Mouse (Mus musculus) liver, embryonic 15.5 days (tissue): ENCODE results near the gene Apbb2. TPM values are rescaled to one million over a fixed set of nuclear protein-coding genes. Genes with fewer than 3 reads are reported as not detected.

ENCODE experiments used
- ATAC-seq: fragments of 200-750 bp; cut with Nextera tagmentation; 2 replicates; pipeline ENCODE4 v1.8.0; 2017; ENCODE audit warnings: moderate number of reproducible peaks, mild to moderate bottlenecking, moderate library complexity; ENCODE audit not compliant: insufficient read depth
- H3K27ac ChIP-seq: fragments of 300-500 bp; sonication (generic); replicated peaks from 2 replicates; pipeline ENCODE4 v1.5.1; 2015; ENCODE audit warnings: mild to moderate bottlenecking, inconsistent platforms
- H3K27me3 ChIP-seq: fragments of 300-500 bp; sonication (generic); 2 replicates; pipeline ENCODE4 v1.6.1; 2015; ENCODE audit warnings: mild to moderate bottlenecking, inconsistent platforms
- H3K36me3 ChIP-seq: fragments of 300-500 bp; sonication (generic); replicated peaks from 2 replicates; pipeline ENCODE4 v1.6.1; 2015; ENCODE audit warnings: moderate library complexity, mild to moderate bottlenecking, inconsistent platforms
- H3K4me1 ChIP-seq: fragments of 300-500 bp; sonication (generic); replicated peaks from 2 replicates; pipeline ENCODE4 v1.6.1; 2015; ENCODE audit warnings: inconsistent platforms
- H3K4me2 ChIP-seq: fragments of 300-500 bp; sonication (generic); 2 replicates; pipeline ENCODE4 v1.6.1; 2015; ENCODE audit warnings: moderate library complexity, mild to moderate bottlenecking, inconsistent platforms
- H3K4me3 ChIP-seq: fragments of 300-500 bp; sonication (generic); replicated peaks from 2 replicates; pipeline ENCODE4 v1.5.1; 2015; ENCODE audit warnings: mild to moderate bottlenecking, inconsistent platforms
- H3K9ac ChIP-seq: fragments of 300-500 bp; sonication (generic); 2 replicates; pipeline ENCODE4 v1.6.1; 2015; ENCODE audit warnings: moderate library complexity, mild to moderate bottlenecking, inconsistent platforms
- H3K9me3 ChIP-seq: fragments of 300-500 bp; sonication (generic); replicated peaks from 2 replicates; pipeline ENCODE4 v1.6.1; 2016; ENCODE audit warnings: inconsistent platforms
- WGBS: fragments of 180-500 bp; shearing (Covaris S2); methylation state at CpG from one replicate; pipeline ENCODE4 v1.1.7; 2015; ENCODE audit warnings: mixed read lengths; ENCODE audit not compliant: insufficient replicate concordance; 5-methylcytosine and 5-hydroxymethylcytosine counted together
- polyA plus RNA-seq: library from polyadenylated mRNA; unstranded; fragments of >200 nt; fragmentation: Nextera tagmentation; extraction: Ambion mirVana; gene quantifications from 2 replicates; pipeline ENCODE4 v1.2.1, GENCODE M21; 2015

Apbb2 gene
- polyA plus RNA-seq, 1 experiment from 2014 or later, result 4.8 TPM

DNA sequence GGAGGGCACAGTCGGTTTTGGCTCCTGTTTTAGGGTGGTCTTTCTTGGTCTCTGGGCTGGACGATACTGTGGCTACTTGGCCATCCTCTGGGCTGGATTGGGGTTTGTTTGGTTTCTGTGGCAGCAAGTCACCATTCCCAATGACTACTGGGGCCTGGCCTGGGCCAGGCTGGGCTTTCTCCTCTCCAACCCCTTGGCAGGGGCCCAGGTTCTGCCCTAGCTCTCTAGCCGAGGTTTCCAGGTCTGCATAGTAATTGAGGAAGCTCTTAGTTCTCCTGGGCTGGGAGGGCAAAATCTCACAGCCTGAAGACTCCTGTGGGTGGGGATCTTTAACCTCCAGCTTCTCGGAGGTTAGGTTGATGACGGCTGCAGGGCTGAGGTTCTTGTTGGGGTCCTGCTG lies 167.0 kb downstream of the Apbb2 start:
- Histone ChIP-seq H3K4me2 (no peak overlapping the region), H3K9me3 (no peaks in the 10 kb centered on the region), H3K36me3 (no peaks in the 10 kb centered on the region), H3K27ac (no peak overlapping the region), H3K4me1 (0 out of 2 replicates have a peak, but pooled peaks cover 2% of the 10 kb centered on the region), H3K27me3 (no peaks in the 10 kb centered on the region), H3K9ac (no peak overlapping the region), H3K4me3 (no peak overlapping the region)
- ATAC-seq, result no peak
- 61% methylated on average over 5 of the region's 5 CpGs for WGBS

DNA sequence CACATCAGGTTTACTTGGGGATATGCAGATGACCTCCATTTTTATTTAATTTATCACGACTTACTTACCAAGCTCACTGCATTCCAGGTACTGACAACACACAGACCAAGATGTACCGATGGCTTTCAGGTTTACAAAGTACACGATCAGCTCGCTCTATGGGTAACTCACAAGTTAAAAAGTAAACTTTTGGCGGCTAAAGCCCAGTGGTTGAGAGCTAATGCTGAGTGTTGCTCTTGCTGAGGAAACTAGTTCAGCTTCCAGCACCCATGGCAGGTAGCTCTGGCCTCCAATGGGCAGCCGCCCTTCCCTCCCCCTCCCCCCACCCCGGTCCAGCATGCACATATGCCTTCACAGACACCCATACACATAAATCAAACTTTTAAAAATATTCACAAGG lies 173.1 kb downstream of the Apbb2 start:
- no peaks in the 10 kb centered on the region for H3K9me3 ChIP-seq
- WGBS, result 62% methylated on average over 7 of the region's 7 CpGs
- H3K4me3 ChIP-seq, result no peak overlapping the region
- no peaks in the 10 kb centered on the region for H3K4me1 ChIP-seq
- no peak overlapping the region for H3K9ac ChIP-seq
- no peak for ATAC-seq
- H3K27me3 ChIP-seq, result no peaks in the 10 kb centered on the region
- no peak overlapping the region for H3K4me2 ChIP-seq
- no peaks in the 10 kb centered on the region for H3K36me3 ChIP-seq
- no peak overlapping the region for H3K27ac ChIP-seq

DNA sequence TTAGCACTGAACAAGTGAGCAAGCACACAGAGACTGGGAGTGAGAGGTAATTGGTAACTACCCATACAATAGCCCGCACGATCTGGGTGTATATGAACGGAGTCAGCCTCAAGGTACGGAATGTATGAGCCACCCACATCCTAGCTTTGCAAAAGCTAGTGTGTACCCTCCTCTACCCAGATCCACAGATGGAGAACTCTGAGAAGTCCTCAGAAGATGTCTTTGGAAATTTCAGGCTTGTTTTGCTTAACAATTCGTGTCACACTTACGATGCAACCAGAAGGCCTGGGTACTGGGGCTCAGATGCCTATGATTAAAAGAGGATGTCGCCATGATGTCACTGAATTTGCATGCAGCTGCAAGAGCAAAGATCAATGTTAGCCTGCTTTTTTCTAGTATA lies 176.3 kb downstream of the Apbb2 start:
- 71% methylated on average over 7 of the region's 7 CpGs for WGBS
- H3K9me3 ChIP-seq, result no peaks in the 10 kb centered on the region
- ATAC-seq, result no peak

DNA sequence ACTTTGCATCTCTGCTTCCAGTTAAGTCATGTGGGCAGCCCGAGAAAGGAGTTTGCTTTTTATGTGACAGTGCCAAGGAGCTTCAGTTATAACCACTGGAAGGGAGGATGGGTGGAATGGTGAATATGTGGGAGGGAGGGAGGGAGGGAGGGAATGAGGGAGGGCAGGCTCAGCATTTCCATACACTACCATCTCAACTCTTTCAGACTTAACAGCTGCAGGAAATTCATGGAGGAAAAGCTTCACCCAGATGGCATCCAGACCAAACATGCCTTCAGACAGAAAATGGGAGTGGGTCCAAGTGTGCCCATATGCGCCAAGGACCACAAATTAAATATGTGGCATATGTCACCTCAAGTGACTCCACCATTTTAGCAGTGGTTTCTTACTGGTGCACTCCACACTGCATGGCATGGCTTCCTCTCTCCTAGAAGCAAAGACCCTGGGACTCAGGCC lies 181.8 kb downstream of the Apbb2 start:
- 61% methylated on average over 2 of the region's 2 CpGs for WGBS

More for the DNA sequence above, 176.3 kb downstream of the Apbb2 start:
- no peak overlapping the region for H3K27ac ChIP-seq
- no peaks in the 10 kb centered on the region for H3K27me3 ChIP-seq
- no peaks in the 10 kb centered on the region for H3K36me3 ChIP-seq
- no peak overlapping the region for H3K9ac ChIP-seq
- no peak overlapping the region for H3K4me2 ChIP-seq
- no peaks in the 10 kb centered on the region for H3K4me1 ChIP-seq
- H3K4me3 ChIP-seq, result no peak overlapping the region

DNA sequence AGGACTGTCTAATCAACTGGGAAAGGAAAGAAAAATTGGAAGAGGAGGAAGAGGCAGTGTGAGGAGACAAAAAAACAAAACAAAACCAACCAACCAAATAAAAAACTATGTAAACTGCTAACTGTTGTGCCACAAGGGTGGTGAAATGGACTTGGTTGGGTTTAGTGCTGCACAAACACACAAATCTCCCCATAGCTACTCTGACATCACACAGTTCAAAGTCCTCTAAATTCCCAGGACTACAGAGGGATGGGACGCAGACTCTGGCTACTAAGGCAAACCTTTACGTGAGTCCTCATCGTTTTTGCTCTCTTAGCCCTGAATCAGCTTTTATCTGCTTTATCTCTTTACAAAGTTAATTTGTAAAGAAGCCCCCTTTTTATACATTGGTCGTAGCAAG lies 183.4 kb downstream of the Apbb2 start:
- H3K4me2 ChIP-seq, result no peak overlapping the region
- H3K4me1 ChIP-seq, result no peaks in the 10 kb centered on the region
- WGBS, result 68% methylated on average over 4 of the region's 4 CpGs
- H3K27me3 ChIP-seq, result no peaks in the 10 kb centered on the region
- no peak overlapping the region for H3K27ac ChIP-seq
- no peak overlapping the region for H3K9ac ChIP-seq
- H3K9me3 ChIP-seq, result no peaks in the 10 kb centered on the region
- no peak overlapping the region for H3K4me3 ChIP-seq
- peak; percentile 51; the same call in 1 of the 2 replicates for ATAC-seq
- no peaks in the 10 kb centered on the region for H3K36me3 ChIP-seq

More for the DNA sequence above, 181.8 kb downstream of the Apbb2 start:
- no peaks in the 10 kb centered on the region for H3K4me1 ChIP-seq
- H3K4me2 ChIP-seq, result no peak overlapping the region
- H3K27ac ChIP-seq, result no peak overlapping the region
- no peaks in the 10 kb centered on the region for H3K36me3 ChIP-seq
- H3K9me3 ChIP-seq, result no peaks in the 10 kb centered on the region
- ATAC-seq, result no peak
- H3K9ac ChIP-seq, result no peak overlapping the region
- no peak overlapping the region for H3K4me3 ChIP-seq
- no peaks in the 10 kb centered on the region for H3K27me3 ChIP-seq

DNA sequence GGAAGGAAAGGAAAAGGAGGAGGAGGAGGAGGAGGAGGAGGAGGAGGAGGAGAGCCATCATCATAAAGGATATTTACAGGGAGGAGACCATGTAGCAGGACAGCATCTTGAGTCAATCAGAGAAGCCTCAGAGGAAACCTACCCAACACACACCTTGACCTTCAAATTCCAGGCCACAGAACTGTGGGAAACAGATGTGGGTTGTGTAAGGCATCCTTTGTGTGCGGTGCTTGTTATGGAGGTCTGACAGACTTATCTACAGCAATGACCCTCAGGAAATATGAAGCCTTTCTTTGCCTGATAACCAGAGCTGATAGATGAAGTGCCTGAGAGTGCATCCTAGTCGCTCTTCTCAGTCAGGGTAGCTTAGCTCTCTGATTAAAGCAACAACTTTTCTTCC lies 189.5 kb downstream of the Apbb2 start:
- H3K4me3 ChIP-seq, result no peak overlapping the region

DNA sequence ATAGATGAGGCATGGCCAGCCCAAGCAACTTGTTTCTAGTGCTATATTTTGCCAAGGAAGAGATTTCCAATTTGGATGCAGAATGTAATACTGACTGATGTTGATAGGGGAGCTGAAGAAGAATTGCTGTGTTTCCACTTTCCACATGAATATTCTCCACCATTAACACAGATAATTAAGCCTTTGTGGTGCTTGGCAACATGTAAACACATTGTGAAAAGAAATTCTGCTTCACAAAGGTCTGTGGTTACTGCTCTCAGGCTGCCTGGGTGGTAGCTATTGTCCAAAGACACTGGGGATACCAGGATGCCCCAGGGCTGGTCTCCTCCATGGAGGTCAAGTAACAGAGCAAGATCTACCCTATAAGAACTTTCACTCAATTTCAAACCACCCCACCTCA lies 190.5 kb downstream of the Apbb2 start:
- H3K9me3 ChIP-seq, result no peaks in the 10 kb centered on the region
- no peak overlapping the region for H3K4me3 ChIP-seq
- no peaks in the 10 kb centered on the region for H3K36me3 ChIP-seq
- no peak overlapping the region for H3K27ac ChIP-seq
- H3K4me2 ChIP-seq, result no peak overlapping the region
- no peaks in the 10 kb centered on the region for H3K27me3 ChIP-seq
- ATAC-seq, result no peak
- no peak overlapping the region for H3K9ac ChIP-seq
- no peaks in the 10 kb centered on the region for H3K4me1 ChIP-seq

More for the DNA sequence above, 189.5 kb downstream of the Apbb2 start:
- no peaks in the 10 kb centered on the region for H3K36me3 ChIP-seq
- H3K9ac ChIP-seq, result no peak overlapping the region
- no peaks in the 10 kb centered on the region for H3K27me3 ChIP-seq
- WGBS, result 52% methylated on average over 2 of the region's 2 CpGs
- no peaks in the 10 kb centered on the region for H3K4me1 ChIP-seq
- H3K4me2 ChIP-seq, result no peak overlapping the region
- no peak for ATAC-seq
- no peaks in the 10 kb centered on the region for H3K9me3 ChIP-seq
- H3K27ac ChIP-seq, result no peak overlapping the region

DNA sequence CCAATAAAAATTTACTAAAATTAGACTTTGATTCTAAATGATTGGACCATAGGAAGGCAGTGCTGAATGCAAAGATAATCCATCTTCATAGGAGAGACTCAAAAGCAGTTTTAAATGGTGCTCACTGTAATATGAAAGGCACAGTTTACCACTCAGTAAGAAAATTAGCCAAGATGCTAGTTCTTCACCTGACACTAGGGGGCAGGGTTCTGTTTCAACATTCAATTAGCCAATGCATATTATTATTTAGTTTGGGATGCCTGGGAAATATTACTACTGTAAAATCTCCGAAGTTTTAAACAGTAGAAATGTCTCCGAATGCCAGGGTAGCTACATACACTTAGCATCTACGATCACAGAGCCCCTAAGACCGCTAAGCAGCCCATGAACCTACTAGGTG lies 194.7 kb downstream of the Apbb2 start:
- no peaks in the 10 kb centered on the region for H3K4me1 ChIP-seq
- no peak overlapping the region for H3K27ac ChIP-seq
- H3K27me3 ChIP-seq, result no peaks in the 10 kb centered on the region
- no peak for ATAC-seq
- no peak overlapping the region for H3K4me2 ChIP-seq
- no peak overlapping the region for H3K4me3 ChIP-seq
- 53% methylated on average over 4 of the region's 4 CpGs for WGBS
- H3K36me3 ChIP-seq, result no peaks in the 10 kb centered on the region
- no peak overlapping the region for H3K9ac ChIP-seq
- H3K9me3 ChIP-seq, result no peaks in the 10 kb centered on the region

DNA sequence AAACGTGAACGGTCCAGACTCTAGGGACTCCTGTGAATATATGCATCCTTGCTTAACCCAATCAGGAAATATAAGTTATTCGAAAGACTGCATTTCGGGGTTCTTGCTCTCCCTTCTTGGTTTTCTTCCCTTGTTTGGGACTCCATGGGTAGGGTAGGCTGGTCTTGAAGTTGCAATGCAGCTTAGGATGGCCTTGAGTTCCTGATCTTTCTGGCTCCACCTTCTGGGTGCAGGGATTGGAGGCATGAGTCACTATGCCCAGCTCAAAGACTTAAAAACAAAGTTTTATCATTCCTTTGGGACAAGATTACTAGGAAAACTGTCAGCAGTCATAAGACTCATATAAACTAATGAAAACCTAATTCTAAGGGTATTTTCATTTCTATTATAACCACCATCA lies 195.1 kb downstream of the Apbb2 start:
- WGBS, result 64% methylated on average over 4 of the region's 4 CpGs
- no peaks in the 10 kb centered on the region for H3K9me3 ChIP-seq
- no peak overlapping the region for H3K27ac ChIP-seq
- no peaks in the 10 kb centered on the region for H3K36me3 ChIP-seq
- H3K27me3 ChIP-seq, result no peaks in the 10 kb centered on the region
- H3K9ac ChIP-seq, result no peak overlapping the region
- no peaks in the 10 kb centered on the region for H3K4me1 ChIP-seq
- H3K4me2 ChIP-seq, result no peak overlapping the region
- no peak overlapping the region for H3K4me3 ChIP-seq
- no peak for ATAC-seq

DNA sequence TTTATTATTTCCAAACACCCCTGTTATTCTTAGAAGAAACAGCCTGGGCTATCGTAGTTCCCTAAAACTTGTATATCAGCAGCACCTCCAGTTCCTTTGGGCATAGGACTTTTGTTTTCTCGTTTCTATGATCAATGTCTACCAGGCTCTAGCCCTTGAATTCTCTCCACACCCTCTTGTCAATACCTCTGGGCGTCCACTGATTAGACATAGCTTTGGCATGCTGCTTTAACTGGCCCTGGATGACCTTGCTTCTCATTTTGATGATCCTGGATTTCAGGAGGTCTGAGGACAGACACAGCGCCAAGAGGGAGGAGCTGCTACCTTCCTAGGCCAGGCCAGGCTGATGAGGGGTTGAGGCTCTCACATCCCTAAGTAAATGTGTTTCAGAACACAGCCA lies 196.6 kb downstream of the Apbb2 start:
- H3K4me2 ChIP-seq, result no peak overlapping the region
- H3K4me1 ChIP-seq, result no peaks in the 10 kb centered on the region
- H3K36me3 ChIP-seq, result no peaks in the 10 kb centered on the region
- H3K9ac ChIP-seq, result no peak overlapping the region
- ATAC-seq, result no peak
- H3K27me3 ChIP-seq, result no peaks in the 10 kb centered on the region
- no peak overlapping the region for H3K27ac ChIP-seq
- no peaks in the 10 kb centered on the region for H3K9me3 ChIP-seq
- 52% methylated on average over 4 of the region's 4 CpGs for WGBS
- H3K4me3 ChIP-seq, result no peak overlapping the region

DNA sequence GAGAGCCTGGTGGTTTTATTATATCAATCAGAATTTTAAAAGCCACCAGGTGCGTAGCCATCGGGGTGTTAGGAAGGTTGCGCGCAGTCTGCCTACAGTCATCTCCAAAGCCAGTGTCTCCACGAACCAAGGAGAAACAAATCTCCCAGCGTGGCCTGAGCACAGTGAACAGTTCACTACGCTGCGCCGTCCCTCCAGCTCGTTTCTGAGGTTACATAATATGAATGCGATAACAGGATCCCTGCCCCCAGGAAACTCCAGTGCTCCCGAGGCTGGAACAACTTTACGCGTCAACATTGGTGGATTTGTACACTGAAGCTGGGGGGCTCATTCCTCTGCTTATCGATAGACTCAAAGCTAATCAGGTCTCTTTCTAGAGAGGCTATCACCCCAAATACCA lies 197.4 kb downstream of the Apbb2 start:
- Histone ChIP-seq H3K27me3 (no peaks in the 10 kb centered on the region), H3K4me2 (no peak overlapping the region; the same call in 1 of the 2 replicates), H3K4me1 (no peaks in the 10 kb centered on the region), H3K36me3 (no peaks in the 10 kb centered on the region), H3K9me3 (no peaks in the 10 kb centered on the region), H3K27ac (no peak overlapping the region), H3K9ac (no peak overlapping the region), H3K4me3 (no peak overlapping the region)
- no peak for ATAC-seq
- 74% methylated on average over 15 of the region's 15 CpGs for WGBS

DNA sequence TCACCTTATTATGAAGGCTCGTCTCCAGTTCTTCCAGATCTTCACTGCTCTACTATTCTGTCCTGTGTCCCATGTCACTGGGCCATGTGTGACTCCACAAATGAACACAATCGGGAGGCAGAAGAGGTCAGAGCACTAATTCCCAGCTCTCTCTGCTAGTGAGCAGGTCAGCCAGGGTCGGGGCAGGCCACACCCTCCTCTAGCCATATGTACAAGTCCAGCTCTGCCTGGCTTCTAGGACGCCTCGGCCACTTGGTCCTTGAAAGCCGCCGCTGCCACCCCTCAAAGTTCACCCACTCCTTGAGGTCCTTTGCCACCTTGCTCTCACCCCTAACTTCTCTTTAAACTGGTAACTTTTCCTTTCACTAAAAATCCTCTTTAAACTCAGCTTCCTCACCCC lies 198.6 kb downstream of the Apbb2 start:
- H3K9ac ChIP-seq, result no peak overlapping the region
- no peak overlapping the region for H3K4me2 ChIP-seq
- no peaks in the 10 kb centered on the region for H3K27me3 ChIP-seq
- no peak for ATAC-seq
- WGBS, result 67% methylated on average over 7 of the region's 7 CpGs
- no peaks in the 10 kb centered on the region for H3K36me3 ChIP-seq
- H3K4me1 ChIP-seq, result no peaks in the 10 kb centered on the region
- H3K4me3 ChIP-seq, result no peak overlapping the region
- no peaks in the 10 kb centered on the region for H3K9me3 ChIP-seq
- H3K27ac ChIP-seq, result no peak overlapping the region
